Mouse (Mus musculus): ENCODE results near the gene Lypd6b.

DNA sequence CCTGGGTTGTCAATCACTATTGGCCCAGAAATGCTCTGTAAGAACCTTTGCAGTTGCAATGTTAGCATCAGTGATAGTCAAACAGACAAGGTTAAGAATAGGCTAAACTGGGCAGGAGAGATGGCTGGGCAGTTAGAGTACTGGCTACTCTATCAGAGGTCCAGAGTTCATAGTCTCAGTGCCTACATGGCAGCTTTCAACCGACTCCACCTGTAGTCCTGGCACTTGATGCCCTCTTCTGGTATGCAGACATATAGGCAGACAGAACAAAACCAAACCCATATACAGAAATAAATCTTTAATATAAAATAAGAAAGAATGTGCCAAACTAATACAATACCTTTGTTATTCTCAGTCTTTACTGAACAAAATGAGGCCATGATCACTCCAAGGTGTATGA is 83.5 kb downstream of the Lypd6b start:
- no peak for TF ChIP-seq CTCF (IDR thresholded peaks at IDR 0.05; ENCODE audit: low read depth, low read length)
- TF ChIP-seq GATA2 (IDR thresholded peaks at IDR 0.05; ENCODE audit: borderline replicate concordance, low read depth, low read length): no peak
- TF ChIP-seq TAL1 (conservative IDR thresholded peaks at IDR 0.05; ENCODE audit: low read depth, low read length): no peak
- no peak for TF ChIP-seq GATA1 (IDR thresholded peaks at IDR 0.05; ENCODE audit: borderline replicate concordance, low read length)

Data from G1E (cell line).